Mouse (Mus musculus) olfactory bulb, adult 2 months (tissue): Measurements from ENCODE around the gene Oaf.

Experiments used
- CTCF ChIP-seq: fragments of 200-500 bp; IDR thresholded peaks from 2 replicates; pipeline ENCODE4 v1.5.1; 2012; ENCODE audit warnings: low read depth, mild to moderate bottlenecking, low read length, moderate library complexity; ENCODE audit not compliant: insufficient read depth
- POLR2A ChIP-seq: fragments of 200-500 bp; IDR thresholded peaks from 2 replicates; pipeline ENCODE4 v1.6.1; 2012; ENCODE audit warnings: mild to moderate bottlenecking, low read depth, low read length, moderate library complexity; ENCODE audit not compliant: insufficient read depth

- TF ChIP-seq CTCF (peak; percentile 89), POLR2A (no peak)
Measured at GRCm38 (mm10) chr9:43284284-43284683, 44.6 kb upstream of the Oaf start.
